Mouse (Mus musculus): ENCODE measurements at regions not wholly inside any gene's neighbourhood (a gene's known extent, or its start where the extent isn't known, plus 50 kb on each side); places are given as distances from the start of the nearest gene placed in this dataset.

DNA sequence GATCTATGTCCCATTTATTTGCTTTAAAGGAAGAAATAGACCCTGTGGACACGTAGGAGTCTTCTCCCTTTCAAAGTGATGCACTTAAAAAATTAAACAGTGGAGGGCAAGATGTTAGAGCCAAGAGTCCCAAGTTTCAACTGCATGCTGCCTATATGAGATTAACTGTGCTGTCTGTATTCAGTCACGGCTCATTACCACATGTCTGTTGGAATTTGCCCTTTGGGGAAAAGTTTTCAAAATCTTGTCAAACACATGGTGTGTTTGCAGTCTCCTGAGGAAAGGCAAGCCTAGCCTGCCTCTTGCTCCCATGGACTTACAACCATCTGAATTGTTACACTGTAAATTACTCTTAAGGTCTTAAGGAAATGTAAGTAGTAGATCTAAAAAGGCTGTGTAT, 211.9 kb upstream of the Gimd1 start:
- no peak overlapping the region for H3K4me2 ChIP-seq (replicated peaks)
- H3K36me3 ChIP-seq: no peaks in the 10 kb centered on the region
- H3K27me3 ChIP-seq: no peaks in the 10 kb centered on the region
- no peak overlapping the region for H3K4me3 ChIP-seq (replicated peaks)
- ATAC-seq: no peak
- no peaks in the 10 kb centered on the region for H3K4me1 ChIP-seq (replicated peaks)
- H3K9ac ChIP-seq (replicated peaks): no peak overlapping the region
- no peak overlapping the region for H3K27ac ChIP-seq
- WGBS: 84% methylated on average over 2 of the region's 2 CpGs
- H3K9me3 ChIP-seq: no peaks in the 10 kb centered on the region

DNA sequence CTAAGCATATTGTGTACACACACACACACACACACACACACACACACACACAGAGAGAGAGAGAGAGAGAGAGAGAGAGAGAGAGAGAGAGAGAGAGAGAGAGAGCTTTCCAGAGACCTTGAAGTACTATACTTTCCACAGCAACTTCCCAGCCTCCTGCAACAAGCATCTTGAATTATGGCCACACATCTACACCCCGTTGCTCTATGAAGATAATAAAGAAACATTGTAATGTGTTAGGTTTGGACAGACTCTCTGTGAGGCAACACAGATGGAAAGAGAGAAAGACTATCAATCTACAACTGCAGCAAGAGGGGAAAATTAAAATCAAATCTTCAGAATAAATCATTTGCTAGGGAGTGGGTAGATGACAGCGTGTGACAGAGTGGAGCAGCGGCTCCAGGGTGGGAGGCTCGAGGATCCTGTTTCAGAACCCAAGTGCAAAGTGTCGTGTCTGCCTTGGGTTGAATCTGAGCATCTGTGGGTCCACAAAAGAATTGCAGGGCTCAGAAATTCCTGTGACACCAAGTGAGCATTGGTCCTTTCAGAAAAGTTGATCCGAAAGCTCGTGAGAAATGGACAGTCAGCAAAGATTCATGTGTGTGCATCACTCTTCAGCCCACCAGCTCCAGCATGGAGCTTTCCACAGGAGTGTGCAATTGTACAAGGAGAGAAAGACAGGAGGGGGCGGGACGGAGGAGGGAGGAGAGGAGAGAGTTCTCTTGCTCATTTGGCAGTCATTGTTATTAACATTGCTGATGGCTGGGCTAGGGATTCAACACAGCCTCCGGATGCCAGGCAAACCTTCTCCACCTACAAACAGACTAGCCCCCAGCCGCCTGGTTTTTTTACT, 203.6 kb upstream of the Gimd1 start:
- no peaks in the 10 kb centered on the region for H3K27me3 ChIP-seq
- H3K27ac ChIP-seq: no peak overlapping the region
- no peak overlapping the region for H3K9ac ChIP-seq (replicated peaks)
- H3K36me3 ChIP-seq: no peaks in the 10 kb centered on the region
- no peaks in the 10 kb centered on the region for H3K9me3 ChIP-seq
- no peak overlapping the region for H3K4me3 ChIP-seq (replicated peaks)
- WGBS: 71% methylated on average over 11 of the region's 11 CpGs
- ATAC-seq: no peak
- no peaks in the 10 kb centered on the region for H3K4me1 ChIP-seq (replicated peaks)
- H3K4me2 ChIP-seq (replicated peaks): no peak overlapping the region

- Histone ChIP-seq H3K4me1 (replicated peaks) (no peaks in the 10 kb centered on the region), H3K9me3 (no peaks in the 10 kb centered on the region), H3K27me3 (no peaks in the 10 kb centered on the region), H3K36me3 (no peaks in the 10 kb centered on the region), H3K27ac (no peak overlapping the region), H3K4me3 (replicated peaks) (no peak overlapping the region), H3K9ac (replicated peaks) (no peak overlapping the region), H3K4me2 (replicated peaks) (no peak overlapping the region)
- no peak for ATAC-seq
- WGBS: 73% methylated on average over 9 of the region's 9 CpGs
Measured at GRCm38 (mm10) chr3:132427244-132427643, 202.4 kb upstream of the Gimd1 start.

GRCm38 (mm10) chr3:132428148-132428547, 201.5 kb upstream of the Gimd1 start:
- H3K27me3 ChIP-seq: no peaks in the 10 kb centered on the region
- H3K9ac ChIP-seq (replicated peaks): no peak overlapping the region
- H3K36me3 ChIP-seq: no peaks in the 10 kb centered on the region
- no peak overlapping the region for H3K4me3 ChIP-seq (replicated peaks)
- WGBS: 90% methylated on average over 17 of the region's 17 CpGs
- ATAC-seq: no peak
- no peak overlapping the region for H3K27ac ChIP-seq
- no peaks in the 10 kb centered on the region for H3K4me1 ChIP-seq (replicated peaks)
- no peak overlapping the region for H3K4me2 ChIP-seq (replicated peaks)
- no peaks in the 10 kb centered on the region for H3K9me3 ChIP-seq

DNA sequence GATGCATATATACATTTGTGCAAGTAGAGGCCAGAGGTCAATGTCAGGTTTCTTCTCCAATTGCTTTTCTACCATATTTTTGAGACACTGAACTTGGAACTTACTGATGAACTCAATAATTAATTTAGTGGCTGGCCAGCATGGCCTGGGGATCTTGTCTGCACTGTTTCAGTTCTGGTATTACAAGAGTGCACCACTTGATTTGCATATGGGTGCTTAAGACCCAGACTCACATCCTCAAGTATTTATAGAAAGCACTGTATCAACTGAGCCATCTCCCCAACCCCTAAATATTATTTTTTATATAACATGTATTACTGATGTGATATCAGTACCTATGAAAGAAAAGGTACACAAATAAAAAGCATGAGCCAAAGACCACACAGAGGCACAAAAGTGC, 197.8 kb upstream of the Gimd1 start:
- no peaks in the 10 kb centered on the region for H3K9me3 ChIP-seq
- H3K4me2 ChIP-seq (replicated peaks): no peak overlapping the region
- H3K27ac ChIP-seq: no peak overlapping the region
- no peaks in the 10 kb centered on the region for H3K4me1 ChIP-seq (replicated peaks)
- no peak overlapping the region for H3K4me3 ChIP-seq (replicated peaks)
- H3K27me3 ChIP-seq: no peaks in the 10 kb centered on the region
- H3K36me3 ChIP-seq: no peaks in the 10 kb centered on the region
- ATAC-seq: no peak
- H3K9ac ChIP-seq (replicated peaks): no peak overlapping the region

- no peak for ATAC-seq
- no peaks in the 10 kb centered on the region for H3K27me3 ChIP-seq
Measured at GRCm38 (mm10) chr3:132441226-132441625, 188.4 kb upstream of the Gimd1 start.

DNA sequence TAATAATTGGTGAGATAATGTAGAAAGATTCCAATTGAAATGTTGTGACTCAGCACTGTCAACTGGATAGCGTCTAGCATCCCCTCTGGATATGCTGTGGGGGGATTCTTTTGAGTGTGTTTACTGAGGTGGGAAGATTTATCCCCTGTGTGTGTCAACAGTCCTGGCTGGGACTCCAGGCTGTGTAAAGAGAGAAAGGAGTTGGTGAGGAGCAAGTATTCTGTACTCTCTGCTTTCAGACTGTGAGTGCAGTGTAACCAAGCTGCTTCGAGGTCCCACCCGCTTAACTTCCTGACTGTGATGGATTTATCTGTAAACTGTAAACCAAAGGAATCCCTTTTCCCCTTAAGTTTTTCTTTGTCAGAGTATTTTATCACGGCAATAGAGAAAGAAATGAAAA, 175.7 kb upstream of the Gimd1 start:
- no peaks in the 10 kb centered on the region for H3K9me3 ChIP-seq
- WGBS: 67% methylated on average over 4 of the region's 4 CpGs
- no peak overlapping the region for H3K27ac ChIP-seq
- H3K4me2 ChIP-seq (replicated peaks): no peak overlapping the region
- H3K4me1 ChIP-seq (replicated peaks): no peaks in the 10 kb centered on the region
- no peak overlapping the region for H3K4me3 ChIP-seq (replicated peaks)
- no peak for ATAC-seq
- no peaks in the 10 kb centered on the region for H3K27me3 ChIP-seq
- H3K36me3 ChIP-seq: no peaks in the 10 kb centered on the region
- no peak overlapping the region for H3K9ac ChIP-seq (replicated peaks)

More at GRCm38 (mm10) chr3:132441226-132441625, 188.4 kb upstream of the Gimd1 start:
- Histone ChIP-seq H3K4me1 (replicated peaks) (no peaks in the 10 kb centered on the region), H3K36me3 (no peaks in the 10 kb centered on the region), H3K27ac (no peak overlapping the region), H3K4me3 (replicated peaks) (no peak overlapping the region), H3K4me2 (replicated peaks) (no peak overlapping the region), H3K9me3 (no peaks in the 10 kb centered on the region), H3K9ac (replicated peaks) (no peak overlapping the region)
- 90% methylated on average over 6 of the region's 6 CpGs for WGBS

DNA sequence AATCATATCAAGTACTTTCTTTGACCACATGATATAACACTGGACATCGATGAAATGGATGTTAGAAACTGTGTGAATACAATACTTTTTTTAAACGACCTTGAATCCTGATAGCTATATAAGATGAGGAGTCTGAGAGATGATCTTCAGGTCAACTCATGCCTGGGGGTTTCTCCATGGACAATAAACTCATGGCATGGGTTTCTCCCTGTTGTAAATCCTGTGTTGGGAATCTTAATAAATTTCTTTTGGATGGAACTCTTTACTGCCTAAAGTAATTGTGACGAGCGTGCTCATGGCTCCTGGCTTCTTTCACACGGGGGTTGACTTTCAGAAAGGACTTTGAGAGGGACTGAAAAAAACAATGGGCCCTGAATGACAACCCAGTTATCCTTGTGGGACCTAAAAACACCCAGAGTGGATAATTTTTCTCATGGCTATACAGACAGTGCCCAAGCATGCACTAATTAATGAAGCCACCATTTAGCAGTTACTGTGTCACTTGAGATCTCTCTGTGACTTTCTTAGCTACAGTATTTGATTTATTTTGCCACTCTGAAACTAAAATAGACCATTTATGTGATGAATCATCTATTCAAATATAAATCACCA, 167.2 kb upstream of the Gimd1 start:
- ATAC-seq: no peak

DNA sequence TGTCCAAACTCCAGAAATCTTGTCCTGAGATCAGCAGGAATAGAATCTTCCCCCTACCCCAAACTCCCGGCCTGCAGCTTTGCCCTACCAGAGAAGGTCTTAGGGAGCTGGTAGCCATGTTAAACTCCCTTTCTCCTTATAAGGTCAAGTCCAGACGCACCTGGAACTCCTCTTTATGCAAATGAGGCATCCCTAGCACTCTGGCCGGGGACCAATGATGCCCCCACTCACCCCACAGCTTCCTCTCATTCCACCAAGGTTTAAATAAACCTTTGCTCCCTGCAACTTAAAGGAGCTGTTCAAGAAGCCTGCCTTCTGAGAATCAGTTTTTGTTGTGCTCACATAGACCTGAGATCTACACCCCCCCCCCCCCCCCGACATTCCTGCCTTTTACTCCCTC, 158.6 kb upstream of the Gimd1 start:
- no peak overlapping the region for H3K27ac ChIP-seq
- no peaks in the 10 kb centered on the region for H3K27me3 ChIP-seq
- H3K4me3 ChIP-seq (replicated peaks): no peak overlapping the region
- no peak overlapping the region for H3K4me2 ChIP-seq (replicated peaks)
- H3K4me1 ChIP-seq (replicated peaks): no peaks in the 10 kb centered on the region
- H3K9ac ChIP-seq (replicated peaks): no peak overlapping the region
- 46% methylated on average over 4 of the region's 4 CpGs for WGBS
- no peak for ATAC-seq
- H3K9me3 ChIP-seq: no peaks in the 10 kb centered on the region
- H3K36me3 ChIP-seq: no peaks in the 10 kb centered on the region

More for the DNA sequence above, 167.2 kb upstream of the Gimd1 start:
- Histone ChIP-seq H3K9ac (replicated peaks) (no peak overlapping the region), H3K4me2 (replicated peaks) (no peak overlapping the region), H3K36me3 (no peaks in the 10 kb centered on the region), H3K4me1 (replicated peaks) (no peaks in the 10 kb centered on the region), H3K4me3 (replicated peaks) (no peak overlapping the region), H3K27me3 (no peaks in the 10 kb centered on the region), H3K9me3 (no peaks in the 10 kb centered on the region), H3K27ac (no peak overlapping the region)
- WGBS: 75% methylated on average over 5 of the region's 5 CpGs

DNA sequence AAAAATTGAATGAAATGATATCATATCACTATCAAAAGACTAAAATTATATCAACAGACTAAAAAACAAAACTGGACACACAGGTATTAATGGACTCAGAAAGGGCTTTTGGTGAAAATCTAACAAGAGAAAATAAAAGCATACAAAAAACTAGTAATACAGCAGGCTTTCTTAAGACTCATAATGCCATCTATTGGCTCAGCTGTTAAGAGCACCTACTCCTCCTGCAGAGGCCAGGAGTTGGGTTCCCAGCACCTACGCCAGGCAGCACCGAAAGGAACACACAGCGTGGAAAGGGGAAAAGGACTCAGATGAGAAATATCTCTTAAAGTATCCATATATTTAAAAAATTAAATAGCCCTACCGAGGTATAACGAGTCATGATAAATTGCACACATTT, 151.9 kb upstream of the Gimd1 start:
- Histone ChIP-seq H3K4me2 (replicated peaks) (no peak overlapping the region), H3K4me1 (replicated peaks) (no peaks in the 10 kb centered on the region), H3K9me3 (no peaks in the 10 kb centered on the region), H3K27me3 (no peaks in the 10 kb centered on the region), H3K4me3 (replicated peaks) (no peak overlapping the region), H3K27ac (no peak overlapping the region), H3K9ac (replicated peaks) (no peak overlapping the region), H3K36me3 (no peaks in the 10 kb centered on the region)
- WGBS: 93% methylated on average over 5 of the region's 5 CpGs
- no peak for ATAC-seq

GRCm38 (mm10) chr3:132479275-132479674, 150.3 kb upstream of the Gimd1 start:
- Histone ChIP-seq H3K9ac (replicated peaks) (no peak overlapping the region), H3K4me1 (replicated peaks) (no peaks in the 10 kb centered on the region), H3K4me3 (replicated peaks) (no peak overlapping the region), H3K36me3 (no peaks in the 10 kb centered on the region), H3K27ac (no peak overlapping the region), H3K27me3 (no peaks in the 10 kb centered on the region), H3K9me3 (no peaks in the 10 kb centered on the region), H3K4me2 (replicated peaks) (no peak overlapping the region)
- ATAC-seq: no peak
- 88% methylated on average over 2 of the region's 2 CpGs for WGBS

GRCm38 (mm10) chr3:132484814-132485213, 144.8 kb upstream of the Gimd1 start:
- H3K4me3 ChIP-seq (replicated peaks): no peak overlapping the region
- 91% methylated on average over 2 of the region's 2 CpGs for WGBS
- no peak overlapping the region for H3K4me2 ChIP-seq (replicated peaks)
- H3K27me3 ChIP-seq: no peaks in the 10 kb centered on the region
- no peak for ATAC-seq
- no peak overlapping the region for H3K9ac ChIP-seq (replicated peaks)
- no peak overlapping the region for H3K27ac ChIP-seq
- no peaks in the 10 kb centered on the region for H3K36me3 ChIP-seq
- H3K4me1 ChIP-seq (replicated peaks): no peaks in the 10 kb centered on the region
- no peaks in the 10 kb centered on the region for H3K9me3 ChIP-seq

- no peak for ATAC-seq
- Histone ChIP-seq H3K4me3 (replicated peaks) (no peak overlapping the region), H3K36me3 (no peaks in the 10 kb centered on the region), H3K4me1 (replicated peaks) (no peaks in the 10 kb centered on the region), H3K27me3 (no peaks in the 10 kb centered on the region), H3K4me2 (replicated peaks) (no peak overlapping the region), H3K27ac (no peak overlapping the region), H3K9ac (replicated peaks) (no peak overlapping the region), H3K9me3 (no peaks in the 10 kb centered on the region)
- 95% methylated on average over 5 of the region's 5 CpGs for WGBS
Measured at GRCm38 (mm10) chr3:132485553-132485952, 144.1 kb upstream of the Gimd1 start.
